In genomic region chr14:74948014-74948396, GRCm38 (mm10) we compare ENCODE assay signal across 8 mouse cellular contexts. TPM values are rescaled to one million over a fixed set of nuclear protein-coding genes. Genes with fewer than 3 reads are reported as not detected.
DNase-seq lines count a peak whose midpoint lies in the region; ATAC-seq and TF ChIP-seq lines count a peak whose summit lies in the region.

No protein-coding gene starts in this region.

- no peaks in the 10 kb centered on the region for H3K36me3 ChIP-seq in embryonic facial prominence, embryonic 10.5 days (replicated peaks)
- no peaks in the 10 kb centered on the region for H3K36me3 ChIP-seq in hindbrain, embryonic 16.5 days (ENCODE audit: control insufficient read depth, insufficient read depth, low read length)
- H3K36me3 ChIP-seq in midbrain, embryonic 16.5 days (ENCODE audit: control insufficient read depth, insufficient read depth, low read length) = no peaks in the 10 kb centered on the region

- H3K27me3 ChIP-seq in embryonic facial prominence, embryonic 10.5 days (replicated peaks; ENCODE audit: low read depth, poor library complexity, severe bottlenecking) = no peaks in the 10 kb centered on the region
- no peaks in the 10 kb centered on the region for H3K27me3 ChIP-seq in hindbrain, embryonic 16.5 days (replicated peaks; ENCODE audit: control insufficient read depth, insufficient read depth, low read length)
- no peaks in the 10 kb centered on the region for H3K27me3 ChIP-seq in midbrain, embryonic 16.5 days (ENCODE audit: control insufficient read depth, insufficient read depth, low read depth, low read length)

- intact Hi-C loops in gastrocnemius, postnatal 14 days (cut with DNase I; ENCODE audit: low total_unique reads) = loop anchor here (10.0 kb wide), 1 partner anchor 153 kb away; no protein-coding TSS in a partner anchor

- DNase-seq in layer of hippocampus, adult 2 months (ENCODE audit: low spot score in 2 of 2) = no peak
- no peak for DNase-seq in layer of hippocampus, adult 11-12 months (ENCODE audit: low spot score)
- DNase-seq in embryonic facial prominence, embryonic 10.5 days (ENCODE audit: low spot score) = no peak
- DNase-seq in ovary, postnatal 14 days (ENCODE audit: low spot score) = no peak
- no peak for DNase-seq in gastrocnemius, postnatal 14 days
- no peak for DNase-seq in natural killer cell, adult 2 months (ENCODE audit: low spot score in 2 of 2)

- H3K4me3 ChIP-seq in layer of hippocampus, adult 2 months = peak overlapping the region; percentile 94
- H3K4me3 ChIP-seq in embryonic facial prominence, embryonic 10.5 days = peak overlapping the region; percentile 89
- peak overlapping the region; percentile 97 for H3K4me3 ChIP-seq in hindbrain, embryonic 16.5 days (ENCODE audit: low read length)
- peak overlapping the region; percentile 98 for H3K4me3 ChIP-seq in midbrain, embryonic 16.5 days (ENCODE audit: low read depth, low read length)

- peak overlapping the region; percentile 84 for H3K4me2 ChIP-seq in hindbrain, embryonic 16.5 days (ENCODE audit: low read length)
- peak overlapping the region; percentile 92 for H3K4me2 ChIP-seq in midbrain, embryonic 16.5 days (ENCODE audit: low read length)

- 0 out of 2 replicates have a peak, but pooled peaks have one; percentile 10 for ATAC-seq in hindbrain, embryonic 16.5 days
- no peak for ATAC-seq in midbrain, embryonic 16.5 days

- H3K9me3 ChIP-seq in embryonic facial prominence, embryonic 10.5 days = no peaks in the 10 kb centered on the region
- H3K9me3 ChIP-seq in hindbrain, embryonic 16.5 days (ENCODE audit: control insufficient read depth, low read length) = no peaks in the 10 kb centered on the region
- no peaks in the 10 kb centered on the region for H3K9me3 ChIP-seq in midbrain, embryonic 16.5 days (replicated peaks; ENCODE audit: control insufficient read depth, low read length, poor library complexity, severe bottlenecking)

- H3K4me1 ChIP-seq in embryonic facial prominence, embryonic 10.5 days = peaks cover 27% of the 10 kb centered on the region
- H3K4me1 ChIP-seq in hindbrain, embryonic 16.5 days (ENCODE audit: control insufficient read depth, insufficient read depth, low read depth, low read length) = peaks cover 18% of the 10 kb centered on the region
- peaks cover 29% of the 10 kb centered on the region for H3K4me1 ChIP-seq in midbrain, embryonic 16.5 days (ENCODE audit: control insufficient read depth, insufficient read depth, low read length)

- peak overlapping the region; percentile 84 for H3K9ac ChIP-seq in hindbrain, embryonic 16.5 days (ENCODE audit: low read depth, low read length)
- H3K9ac ChIP-seq in midbrain, embryonic 16.5 days (ENCODE audit: low read depth, low read length) = peak overlapping the region; percentile 97; the same call in 1 of the 2 replicates

- WGBS in embryonic facial prominence, embryonic 10.5 days = 27% methylated on average over 13 of the region's 13 CpGs
- WGBS in hindbrain, embryonic 16.5 days = 28% methylated on average over 13 of the region's 13 CpGs
- WGBS in midbrain, embryonic 16.5 days = 27% methylated on average over 13 of the region's 13 CpGs

- no peak for TF ChIP-seq CTCF in layer of hippocampus, adult 2 months (conservative IDR thresholded peaks at IDR 0.05)

- peak overlapping the region; percentile 96 for H3K27ac ChIP-seq in layer of hippocampus, adult 2 months
- peak overlapping the region; percentile 94 for H3K27ac ChIP-seq in embryonic facial prominence, embryonic 10.5 days (replicated peaks)
- peak overlapping the region; percentile 88 for H3K27ac ChIP-seq in hindbrain, embryonic 16.5 days (ENCODE audit: low read depth, low read length)
- peak overlapping the region; percentile 96 for H3K27ac ChIP-seq in midbrain, embryonic 16.5 days (ENCODE audit: low read length)

RNA-seq across cellular contexts. Expression of gene Lrch1, which starts 0.3 kb away (rescaled TPM):
- 10 to 100 TPM; 17.5 to 24.7 TPM for total RNA-seq in layer of hippocampus, adult 2 months (2021)
- 7.6 and 9.1 TPM in 2 replicates for polyA plus RNA-seq in embryonic facial prominence, embryonic 10.5 days (2016; fragmentation: Nextera tagmentation; extraction: Ambion mirVana)
- 15.4 and 23.6 TPM in 2 replicates for polyA plus RNA-seq in hindbrain, embryonic 16.5 days (2015; fragmentation: Nextera tagmentation; extraction: Ambion mirVana)
- 19.7 and 19.9 TPM in 2 replicates for polyA plus RNA-seq in midbrain, embryonic 16.5 days (2015; fragmentation: Nextera tagmentation; extraction: Ambion mirVana)
- 1 to 10 TPM; 5.5 to 6.6 TPM for total RNA-seq in gastrocnemius, postnatal 14 days (2021)
